Mouse (Mus musculus) midbrain, embryonic 11.5 days (tissue): Measurements from ENCODE around the gene Fanca. TPM values are rescaled to one million over a fixed set of nuclear protein-coding genes. Genes with fewer than 3 reads are reported as not detected.
"Not testable (repeated sequence)": the region's sequence is repeated elsewhere in the genome, so short reads cannot be mapped to it uniquely, and the experiment has no call there.

Experiments
- ATAC-seq: fragments of 200-750 bp; cut with Nextera tagmentation; 2 replicates; pipeline ENCODE4 v1.8.0; 2017; ENCODE audit warnings: moderate TSS enrichment, moderate library complexity; ENCODE audit not compliant: low FRiP score
- DNase-seq: peaks from one replicate; pipeline ENCODE4 v3.0.0; 2015; ENCODE audit warnings: low spot score; ENCODE audit errors: missing footprints
- H3K27ac ChIP-seq: fragments of 300-500 bp; sonication (generic); 2 replicates; pipeline ENCODE4 v1.5.1; 2014; ENCODE audit warnings: low read depth, low read length
- H3K27me3 ChIP-seq: fragments of 300-500 bp; sonication (generic); 2 replicates; pipeline ENCODE4 v1.6.1; 2014; ENCODE audit warnings: mild to moderate bottlenecking, low read length, moderate library complexity, mixed read lengths; ENCODE audit not compliant: control insufficient read depth, insufficient read depth
- H3K36me3 ChIP-seq: fragments of 300-500 bp; sonication (generic); 2 replicates; pipeline ENCODE4 v1.6.1; 2014; ENCODE audit warnings: mild to moderate bottlenecking, low read length, moderate library complexity, mixed read lengths; ENCODE audit not compliant: control insufficient read depth, insufficient read depth
- H3K4me1 ChIP-seq: fragments of 300-500 bp; sonication (generic); 2 replicates; pipeline ENCODE4 v1.6.1; 2014; ENCODE audit warnings: low read length; ENCODE audit not compliant: control insufficient read depth, insufficient read depth
- H3K4me2 ChIP-seq: fragments of 300-500 bp; sonication (generic); 2 replicates; pipeline ENCODE4 v1.6.1; 2014; ENCODE audit warnings: mild to moderate bottlenecking, moderate library complexity
- H3K4me3 ChIP-seq: fragments of 300-500 bp; sonication (generic); 2 replicates; pipeline ENCODE4 v1.5.1; 2014; ENCODE audit warnings: low read depth, low read length
- H3K9ac ChIP-seq: fragments of 300-500 bp; sonication (generic); 2 replicates; pipeline ENCODE4 v1.6.1; 2014; ENCODE audit warnings: low read length
- H3K9me3 ChIP-seq: fragments of 300-500 bp; sonication (generic); 2 replicates; pipeline ENCODE4 v1.6.1; 2016; ENCODE audit warnings: low read length; ENCODE audit not compliant: control insufficient read depth
- WGBS: fragments of 180-500 bp; shearing (Covaris S2); extraction: QIAGEN DNeasy Blood & Tissue Kit; methylation state at CpG from one replicate; pipeline ENCODE4 v1.1.7; 2014; 5-methylcytosine and 5-hydroxymethylcytosine counted together
- polyA plus RNA-seq: library from polyadenylated mRNA; unstranded; fragments of >200 nt; fragmentation: Nextera tagmentation; extraction: Ambion mirVana; gene quantifications from 2 replicates; pipeline ENCODE4 v1.2.1, GENCODE M21; 2014

The Fanca gene
- polyA plus RNA-seq, 1 experiment from 2014 or later, result 31.5 TPM

GRCm38 (mm10) chr8:123271147-123271546 lies 47.2 kb downstream of the Fanca start:
- Histone ChIP-seq H3K4me3 (no peak overlapping the region), H3K9ac (no peak overlapping the region), H3K4me1 (no peaks in the 10 kb centered on the region), H3K4me2 (no peak overlapping the region), H3K9me3 (no peaks in the 10 kb centered on the region), H3K27ac (no peak overlapping the region), H3K36me3 (peaks cover 12% of the 10 kb centered on the region), H3K27me3 (no peaks in the 10 kb centered on the region)
- 92% methylated on average over 10 of the region's 10 CpGs for WGBS
- DNase-seq, result peak; percentile 81
- no peak for ATAC-seq

- ATAC-seq (0 out of 2 replicates have a peak, but pooled peaks have one; percentile 48), DNase-seq (peak; percentile 78)
- WGBS, result 78% methylated on average over 14 of the region's 14 CpGs
- Histone ChIP-seq H3K9me3 (no peaks in the 10 kb centered on the region), H3K36me3 (peaks cover 21% of the 10 kb centered on the region), H3K4me1 (no peaks in the 10 kb centered on the region), H3K4me2 (no peak overlapping the region), H3K27ac (no peak overlapping the region), H3K27me3 (no peaks in the 10 kb centered on the region), H3K4me3 (no peak overlapping the region), H3K9ac (no peak overlapping the region)
Observed at GRCm38 (mm10) chr8:123267926-123268656, 50.3 kb downstream of the Fanca start.

GRCm38 (mm10) chr8:123257593-123257992 lies 60.8 kb downstream of the Fanca start:
- H3K9me3 ChIP-seq, H3K9ac ChIP-seq, H3K27me3 ChIP-seq, H3K36me3 ChIP-seq, ATAC-seq, DNase-seq, H3K4me3 ChIP-seq, H3K4me2 ChIP-seq, H3K27ac ChIP-seq: not testable (repeated sequence)
- WGBS, result 94% methylated on average over 8 of the region's 8 CpGs
- peaks cover 15% of the 10 kb centered on the region for H3K4me1 ChIP-seq

GRCm38 (mm10) chr8:123257114-123257513 lies 61.3 kb downstream of the Fanca start:
- Histone ChIP-seq H3K9ac (no peak overlapping the region), H3K9me3 (no peaks in the 10 kb centered on the region), H3K27ac (no peak overlapping the region), H3K4me1 (peaks cover 15% of the 10 kb centered on the region), H3K4me3 (no peak overlapping the region), H3K4me2 (no peak overlapping the region), H3K36me3 (peaks cover 10% of the 10 kb centered on the region; the same call in 1 of the 2 replicates), H3K27me3 (no peaks in the 10 kb centered on the region)
- 76% methylated on average over 3 of the region's 3 CpGs for WGBS
- ATAC-seq (no peak), DNase-seq (peak; percentile 39)

- H3K9ac ChIP-seq, result peak overlapping the region; percentile 97
- peaks cover 15% of the 10 kb centered on the region; the same call in 1 of the 2 replicates for H3K36me3 ChIP-seq
- H3K9me3 ChIP-seq, result no peaks in the 10 kb centered on the region
- WGBS, result 75% methylated on average over 6 of the region's 6 CpGs
- ATAC-seq (no peak), DNase-seq (peak; percentile 8)
- peak overlapping the region; percentile 96 for H3K4me2 ChIP-seq
- H3K4me3 ChIP-seq, result peak overlapping the region; percentile 97
- peaks cover 15% of the 10 kb centered on the region for H3K4me1 ChIP-seq
- no peak overlapping the region for H3K27ac ChIP-seq
- H3K27me3 ChIP-seq, result no peaks in the 10 kb centered on the region
Observed at GRCm38 (mm10) chr8:123255170-123255569, 63.2 kb downstream of the Fanca start.

GRCm38 (mm10) chr8:123254099-123254885 lies 64.1 kb downstream of the Fanca start, which contains the start of the genes Zfp276 and Vps9d1:
Gene Zfp276, plus strand, starts transcription at chr8:123254195.
Gene Vps9d1, minus strand, starts transcription at chr8:123254348.
- peak; percentile 96 for ATAC-seq
- WGBS, result under 1% methylated on average over 84 of the region's 99 CpGs
- Histone ChIP-seq H3K36me3 (peaks cover 16% of the 10 kb centered on the region; the same call in 1 of the 2 replicates), H3K4me3 (peak within 1 kb of the TSS; percentile 97), H3K4me2 (peak within 1 kb of the TSS; percentile 96), H3K27ac (peak within 1 kb of the TSS; percentile 75; the same call in 1 of the 2 replicates), H3K27me3 (no peaks in the 10 kb centered on the region), H3K4me1 (peaks cover 15% of the 10 kb centered on the region), H3K9me3 (no peaks in the 10 kb centered on the region), H3K9ac (peak within 1 kb of the TSS; percentile 97)
- peak; percentile 98 for DNase-seq

- Histone ChIP-seq H3K27me3 (no peaks in the 10 kb centered on the region), H3K4me2 (peak overlapping the region; percentile 96), H3K4me1 (peaks cover 15% of the 10 kb centered on the region), H3K4me3 (peak overlapping the region; percentile 97), H3K36me3 (peaks cover 19% of the 10 kb centered on the region; the same call in 1 of the 2 replicates), H3K9ac (peak overlapping the region; percentile 97), H3K9me3 (no peaks in the 10 kb centered on the region), H3K27ac (peak overlapping the region; percentile 75; the same call in 1 of the 2 replicates)
- ATAC-seq (no peak; the same call in none of the 2 replicates), DNase-seq (no peak)
- under 1% methylated on average over 32 of the region's 40 CpGs for WGBS
Observed at GRCm38 (mm10) chr8:123253451-123254098, 64.8 kb downstream of the Fanca start.

- peaks cover 19% of the 10 kb centered on the region for H3K36me3 ChIP-seq
- WGBS, result 71% methylated on average over 4 of the region's 4 CpGs
- H3K9ac ChIP-seq, result peak overlapping the region; percentile 97
- no peaks in the 10 kb centered on the region for H3K27me3 ChIP-seq
- ATAC-seq (no peak), DNase-seq (no peak)
- H3K4me3 ChIP-seq, result peak overlapping the region; percentile 97
- H3K4me2 ChIP-seq, result peak overlapping the region; percentile 96
- H3K27ac ChIP-seq, result no peak overlapping the region
- no peaks in the 10 kb centered on the region for H3K9me3 ChIP-seq
- peaks cover 15% of the 10 kb centered on the region for H3K4me1 ChIP-seq
Observed at GRCm38 (mm10) chr8:123252925-123253324, 65.5 kb downstream of the Fanca start.
